Mouse (Mus musculus): Measurements from ENCODE around the gene Ankrd66.

- no peak for TF ChIP-seq CTCF (IDR thresholded peaks at IDR 0.05; ENCODE audit: control insufficient read depth, insufficient read depth, insufficient read length)
- no peak for TF ChIP-seq MAX (IDR thresholded peaks at IDR 0.05)
- TF ChIP-seq USF1 (IDR thresholded peaks at IDR 0.05; ENCODE audit: low read depth), result no peak
Observed at GRCm38 (mm10) chr17:43573624-43574073, 30.2 kb upstream of the Ankrd66 start.

All from C2C12 (cell line).